Comparison of ENCODE assay signal across 8 mouse cellular contexts in genomic region chr12:104557761-104558160, GRCm38 (mm10).
A peak's percentile ranks its signal among the peaks of the same experiment; 100 is the strongest.
DNase-seq lines count a peak whose midpoint lies in the region; ATAC-seq and TF ChIP-seq lines count a peak whose summit lies in the region.

No protein-coding gene starts in this region.

- H3K4me3 ChIP-seq in hindbrain, embryonic 16.5 days (ENCODE audit: low read length): no peak overlapping the region
- H3K4me3 ChIP-seq in hindbrain, embryonic 13.5 days: no peak overlapping the region
- H3K4me3 ChIP-seq in left cerebral cortex, adult 2 months: no peak overlapping the region

- no peaks in the 10 kb centered on the region for H3K36me3 ChIP-seq in hindbrain, embryonic 16.5 days (ENCODE audit: control insufficient read depth, insufficient read depth, low read length)
- H3K36me3 ChIP-seq in hindbrain, embryonic 13.5 days: no peaks in the 10 kb centered on the region

- intact Hi-C loops in left cerebral cortex, adult 2 months (cut with DNase I): no loop called here

- no peak overlapping the region for H3K9ac ChIP-seq in hindbrain, embryonic 16.5 days (ENCODE audit: low read depth, low read length)
- no peak overlapping the region for H3K9ac ChIP-seq in hindbrain, embryonic 13.5 days

- peak; percentile 91 for ATAC-seq in hindbrain, embryonic 16.5 days
- ATAC-seq in hindbrain, embryonic 13.5 days (ENCODE audit: low FRiP score): no peak

- 56% methylated on average over 4 of the region's 4 CpGs for WGBS in hindbrain, embryonic 16.5 days
- WGBS in hindbrain, embryonic 13.5 days: 74% methylated on average over 4 of the region's 4 CpGs

- DNase-seq in cerebellum, adult 9-10 months: peak; percentile 91
- DNase-seq in heart, adult 8-10 months (ENCODE audit: low spot score): peak; percentile 43
- peak; percentile 39 to 48 for DNase-seq in left cerebral cortex, adult 2 months (ENCODE audit: extremely low spot score in 1 of 2, low spot score in 2 of 2)
- DNase-seq in testis, postnatal 10 days (ENCODE audit: low spot score): no peak
- no peak for DNase-seq in spleen, postnatal 4 days (ENCODE audit: low spot score in 2 of 2)
- no peak for DNase-seq in urinary bladder, adult 18-20 months (ENCODE audit: low spot score in 2 of 2)

- H3K27me3 ChIP-seq in hindbrain, embryonic 16.5 days (replicated peaks; ENCODE audit: control insufficient read depth, insufficient read depth, low read length): no peaks in the 10 kb centered on the region
- H3K27me3 ChIP-seq in hindbrain, embryonic 13.5 days: no peaks in the 10 kb centered on the region

- H3K9me3 ChIP-seq in hindbrain, embryonic 16.5 days (ENCODE audit: control insufficient read depth, low read length): no peaks in the 10 kb centered on the region
- H3K9me3 ChIP-seq in hindbrain, embryonic 13.5 days: no peaks in the 10 kb centered on the region

- no peaks in the 10 kb centered on the region; the same call in 1 of the 2 replicates for H3K4me1 ChIP-seq in hindbrain, embryonic 16.5 days (ENCODE audit: control insufficient read depth, insufficient read depth, low read depth, low read length)
- H3K4me1 ChIP-seq in hindbrain, embryonic 13.5 days (replicated peaks): 0 out of 2 replicates have a peak, but pooled peaks cover under 1% of the 10 kb centered on the region

- no peak overlapping the region for H3K27ac ChIP-seq in hindbrain, embryonic 16.5 days (ENCODE audit: low read depth, low read length)
- H3K27ac ChIP-seq in hindbrain, embryonic 13.5 days: no peak overlapping the region
- H3K27ac ChIP-seq in left cerebral cortex, adult 2 months: no peak overlapping the region

- no peak for TF ChIP-seq CTCF in left cerebral cortex, adult 2 months (IDR thresholded peaks at IDR 0.05)

- no peak overlapping the region for H3K4me2 ChIP-seq in hindbrain, embryonic 16.5 days (ENCODE audit: low read length)
- no peak overlapping the region for H3K4me2 ChIP-seq in hindbrain, embryonic 13.5 days

Comparison
In these comparisons a context has a peak if more than half of its experiments do, and no peak if none do; other contexts are left out.
1. DNase-seq: peak in cerebellum, adult 9-10 months (single experiment), heart, adult 8-10 months (single experiment) and left cerebral cortex, adult 2 months (2 of 2); none in testis, postnatal 10 days (single experiment), spleen, postnatal 4 days (0 of 2) and urinary bladder, adult 18-20 months (0 of 2).